9 mouse cellular contexts compared by ENCODE assay signal in the genomic region with DNA sequence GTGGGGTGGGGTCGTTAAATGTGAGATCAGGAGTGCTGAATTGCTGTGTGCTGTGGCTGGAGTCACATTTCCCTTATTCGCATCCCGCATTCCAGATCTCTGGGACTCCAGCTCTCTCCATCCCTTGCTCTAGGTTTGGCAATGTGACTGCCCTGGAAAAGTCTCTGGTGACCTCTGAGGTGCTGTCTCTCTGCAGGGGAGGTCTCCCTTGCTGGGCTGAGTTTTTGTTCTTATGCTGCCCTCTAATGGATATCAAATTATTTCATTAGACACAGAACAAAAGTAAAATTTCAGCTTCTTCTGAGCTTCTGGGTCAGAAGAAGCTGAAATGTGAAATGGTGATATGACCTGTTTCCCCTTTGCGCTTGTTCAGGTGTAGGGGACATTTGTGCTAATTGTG.
DNase-seq lines count a peak whose midpoint lies in the region; ATAC-seq lines count a peak whose summit lies in the region.
"Had no signal": no experiment of that assay in that cellular context is flagged by ENCODE, and none has a peak within 500 bp of the region (broad histone marks: within the 10 kb centered on the region; RNA-seq: fewer than 3 reads in every experiment).

No protein-coding gene starts in this region.

- intact Hi-C loops in heart, postnatal 10 days (cut with DNase I), result loop anchor here (2.0 to 5.0 kb wide), 2 partner anchors 252 to 1256 kb away; a partner anchor contains a TSS

- no peaks in the 10 kb centered on the region for H3K27me3 ChIP-seq in limb, embryonic 15.5 days
- no peaks in the 10 kb centered on the region for H3K27me3 ChIP-seq in heart, embryonic 10.5 days (ENCODE audit: insufficient read depth, poor library complexity, severe bottlenecking)

- H3K9ac ChIP-seq in limb, embryonic 15.5 days, result no peak overlapping the region
- H3K9ac ChIP-seq: midbrain, embryonic 12.5 days had no signal

- no peak overlapping the region for H3K4me3 ChIP-seq in limb, embryonic 15.5 days
- no peak overlapping the region for H3K4me3 ChIP-seq in heart, embryonic 10.5 days
- H3K4me3 ChIP-seq: midbrain, embryonic 12.5 days had no signal

- peak overlapping the region; percentile 4; the same call in 1 of the 2 replicates for H3K4me2 ChIP-seq in limb, embryonic 15.5 days
- H3K4me2 ChIP-seq: midbrain, embryonic 12.5 days had no signal

- no peaks in the 10 kb centered on the region for H3K36me3 ChIP-seq in limb, embryonic 15.5 days
- no peaks in the 10 kb centered on the region for H3K36me3 ChIP-seq in heart, embryonic 10.5 days
- H3K36me3 ChIP-seq: midbrain, embryonic 12.5 days had no signal

- WGBS in limb, embryonic 15.5 days, result 37% methylated on average over 4 of the region's 4 CpGs
- 34% methylated on average over 4 of the region's 4 CpGs for WGBS in heart, embryonic 10.5 days

- no peak for ATAC-seq in limb, embryonic 15.5 days (ENCODE audit: insufficient number of reproducible peaks, low FRiP score, low TSS enrichment, low read depth)

- DNase-seq in heart, postnatal 10 days, result peak; percentile 9 to 20
- no peak for DNase-seq in heart, adult 8-10 months (ENCODE audit: low spot score)
- DNase-seq in MN1 (ENCODE audit: low spot score), result peak; percentile 25
- DNase-seq in embryo, embryonic 9.5 days (ENCODE audit: extremely low spot score), result peak; percentile 25
- DNase-seq in ovary, postnatal 14 days (ENCODE audit: low spot score), result no peak
- no peak for DNase-seq in left cerebral cortex, adult 18-20 months (ENCODE audit: low spot score in 2 of 2)
- no peak for DNase-seq in heart, embryonic 10.5 days (ENCODE audit: low spot score)

- no peaks in the 10 kb centered on the region for H3K9me3 ChIP-seq in limb, embryonic 15.5 days
- H3K9me3 ChIP-seq in heart, embryonic 10.5 days, result no peaks in the 10 kb centered on the region
- H3K9me3 ChIP-seq: midbrain, embryonic 12.5 days had no signal

- H3K4me1 ChIP-seq in limb, embryonic 15.5 days, result no peaks in the 10 kb centered on the region
- no peaks in the 10 kb centered on the region for H3K4me1 ChIP-seq in heart, embryonic 10.5 days

- H3K27ac ChIP-seq in limb, embryonic 15.5 days, result no peak overlapping the region
- H3K27ac ChIP-seq in heart, embryonic 10.5 days, result no peak overlapping the region
- H3K27ac ChIP-seq: midbrain, embryonic 12.5 days had no signal

Comparison
In these comparisons a context has a peak if more than half of its experiments do, and no peak if none do; other contexts are left out.
1. DNase-seq: peak in heart, postnatal 10 days (2 of 2), MN1 (single experiment) and embryo, embryonic 9.5 days (single experiment); none in heart, adult 8-10 months (single experiment), ovary, postnatal 14 days (single experiment), left cerebral cortex, adult 18-20 months (0 of 2) and heart, embryonic 10.5 days (single experiment).